Mouse (Mus musculus) small intestine, adult 2 months (tissue): ENCODE measurements around the gene Stat3.

Source experiments
- CTCF ChIP-seq: fragments of 200-500 bp; IDR thresholded peaks from 2 replicates; pipeline ENCODE4 v1.5.1; 2012; ENCODE audit warnings: low read depth, mild to moderate bottlenecking, control low read depth, inconsistent platforms, low read length, moderate library complexity, mixed read lengths; ENCODE audit not compliant: insufficient replicate concordance, insufficient read length; ENCODE audit errors: extremely low read depth
- POLR2A ChIP-seq: fragments of 200-500 bp; IDR thresholded peaks from 2 replicates; pipeline ENCODE4 v1.6.1; 2012; ENCODE audit warnings: low read depth, mild to moderate bottlenecking, control low read depth, inconsistent platforms, low read length, moderate library complexity

DNA sequence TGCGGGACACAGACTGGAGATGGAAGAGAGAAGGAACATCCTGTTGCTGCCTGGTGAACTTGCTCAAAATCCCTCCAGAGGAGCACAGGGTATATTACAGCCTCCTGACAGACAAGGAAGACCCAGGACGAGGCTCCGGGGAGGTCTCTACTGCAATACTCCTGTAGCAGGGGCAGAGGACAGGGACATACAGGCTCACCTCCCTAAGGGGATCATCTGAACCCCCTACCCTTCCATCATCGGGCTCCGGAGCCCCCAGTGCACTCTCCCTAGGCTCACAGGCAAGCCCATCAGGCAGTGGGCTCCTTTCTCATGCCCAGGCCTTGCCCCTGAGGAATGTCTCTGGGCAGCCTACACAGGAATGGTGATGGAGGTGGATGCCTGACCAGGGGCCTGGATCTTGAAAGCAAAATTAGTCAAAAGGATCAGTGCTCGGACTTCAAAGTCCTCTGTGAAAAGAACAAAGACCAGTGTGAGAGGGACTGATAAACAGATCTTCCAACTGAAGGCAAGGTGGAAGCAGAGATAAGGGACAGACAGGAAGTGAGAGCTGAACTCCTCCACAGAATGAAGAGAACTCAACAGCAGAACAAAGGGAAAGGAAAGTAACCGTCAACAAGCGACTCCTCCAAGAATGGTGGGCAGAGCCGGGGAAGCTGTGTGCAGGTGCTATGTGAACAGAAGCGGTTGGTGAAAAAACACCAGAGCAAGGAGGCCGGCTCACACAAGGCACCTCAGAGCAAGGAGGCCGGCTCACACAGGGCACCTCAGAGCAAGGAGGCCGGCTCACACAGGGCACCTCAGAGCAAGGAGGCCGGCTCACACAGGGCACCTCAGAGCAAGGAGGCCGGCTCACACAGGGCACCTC lies 47.9 kb downstream of the Stat3 start:
- no peak for TF ChIP-seq CTCF
- no peak for TF ChIP-seq POLR2A
